Mouse (Mus musculus): ENCODE measurements around the gene Gm49318.

- TF ChIP-seq EP300 (IDR thresholded peaks at IDR 0.05; ENCODE audit: low read depth) (no peak), CTCF (IDR thresholded peaks at IDR 0.05; ENCODE audit: low read depth) (no peak)
Observed at GRCm38 (mm10) chr9:22061339-22061738, 9.7 kb downstream of the Gm49318 start.
